Mouse (Mus musculus) erythroblast, embryonic 14.5 days (primary cell): ENCODE data around the gene Tcp11l1.

Source experiments
- GATA1 ChIP-seq: IDR thresholded peaks from 2 replicates; pipeline ENCODE4 v1.6.1; 2012; ENCODE audit warnings: low read length, inconsistent platforms, mixed read lengths
- TAL1 ChIP-seq: IDR thresholded peaks from 3 replicates; pipeline ENCODE4 v1.6.1; 2012; ENCODE audit warnings: low read length, inconsistent platforms, mixed read lengths

DNA sequence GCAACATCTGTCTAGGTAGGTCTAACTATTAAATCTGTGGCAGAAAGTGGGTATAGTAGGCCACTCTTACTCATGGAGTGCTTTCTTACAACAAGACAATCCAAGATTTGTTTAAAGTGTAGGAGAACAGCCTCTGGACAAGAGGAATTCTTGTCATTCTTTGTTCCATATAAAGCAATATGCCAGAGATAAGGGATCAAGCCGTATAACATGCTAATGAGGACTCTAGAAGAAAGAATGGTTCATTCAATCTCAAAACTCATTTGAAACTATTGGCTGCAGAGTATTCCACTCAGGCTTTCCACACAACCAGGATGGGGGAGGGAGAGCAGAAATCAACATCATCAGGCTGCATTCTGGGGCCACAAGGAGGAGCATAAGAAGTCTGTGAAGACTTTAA lies 15.4 kb upstream of the Tcp11l1 start:
- no peak for TF ChIP-seq TAL1
- TF ChIP-seq GATA1: no peak
